ENCODE assay signal across 8 mouse cellular contexts in genomic region chr17:55892406-55892955, GRCm38 (mm10). TPM values are rescaled to one million over a fixed set of nuclear protein-coding genes. Genes with fewer than 3 reads are reported as not detected.
DNase-seq lines count a peak whose midpoint lies in the region; ATAC-seq and TF ChIP-seq lines count a peak whose summit lies in the region.
"Not testable (repeated sequence)": the region's sequence is repeated elsewhere in the genome, so short reads cannot be mapped to it uniquely, and the experiment has no call there.

No protein-coding gene starts in this region.

- not testable (repeated sequence) for TF ChIP-seq CTCF in cortical plate, adult 2 months (IDR thresholded peaks at IDR 0.05; ENCODE audit: extremely low read depth, insufficient read depth, low read length); layer of hippocampus, adult 2 months (conservative IDR thresholded peaks at IDR 0.05); lung, embryonic 14.5 days (IDR thresholded peaks at IDR 0.05; ENCODE audit: low read depth); thymus, adult 2 months (IDR thresholded peaks at IDR 0.05; ENCODE audit: borderline replicate concordance, control insufficient read depth, extremely low read depth, insufficient read depth, low read length, poor library complexity)

- H3K27ac ChIP-seq in ES-E14 (ENCODE audit: insufficient read depth, low read depth, low read length, poor library complexity, severe bottlenecking); neural tube, embryonic 12.5 days: not testable (repeated sequence)
- peak overlapping the region; percentile 92 for H3K27ac ChIP-seq in cortical plate, adult 2 months (ENCODE audit: insufficient read depth, low read length)
- peak overlapping the region; percentile 76 for H3K27ac ChIP-seq in hindbrain, embryonic 15.5 days (replicated peaks)
- H3K27ac ChIP-seq in layer of hippocampus, adult 2 months: peak overlapping the region; percentile 89
- peak overlapping the region; percentile 12; the same call in 1 of the 2 replicates for H3K27ac ChIP-seq in lung, embryonic 14.5 days (ENCODE audit: low read depth)
- peak overlapping the region; percentile 91 for H3K27ac ChIP-seq in thymus, adult 2 months (ENCODE audit: control insufficient read depth, insufficient read depth, low read length)

- H3K4me1 ChIP-seq in ES-E14 (ENCODE audit: control insufficient read depth in 2 of 2, insufficient read depth in 2 of 2, low read length in 2 of 2, poor library complexity in 1 of 2); cortical plate, adult 2 months (ENCODE audit: control insufficient read depth, insufficient read depth, low read length); lung, embryonic 14.5 days (ENCODE audit: insufficient read depth); neural tube, embryonic 12.5 days; thymus, adult 2 months (replicated peaks; ENCODE audit: control insufficient read depth, insufficient read depth, low read length): not testable (repeated sequence)
- peaks cover 10% of the 10 kb centered on the region for H3K4me1 ChIP-seq in hindbrain, embryonic 15.5 days (replicated peaks)

- TF ChIP-seq POLR2A in cortical plate, adult 2 months (IDR thresholded peaks at IDR 0.05; ENCODE audit: extremely low read depth, insufficient read depth, low read length); thymus, adult 2 months (IDR thresholded peaks at IDR 0.05; ENCODE audit: control insufficient read depth, extremely low read depth, insufficient read depth, low read length, poor library complexity): not testable (repeated sequence)

- peak overlapping the region; percentile 73 to 88 for H3K4me3 ChIP-seq in ES-E14 (ENCODE audit: insufficient read depth in 1 of 2, low read depth in 1 of 2, low read length in 2 of 2, poor library complexity in 1 of 2, severe bottlenecking in 1 of 2)
- peak overlapping the region; percentile 89 for H3K4me3 ChIP-seq in cortical plate, adult 2 months (ENCODE audit: insufficient read depth, low read length)
- H3K4me3 ChIP-seq in hindbrain, embryonic 15.5 days: peak overlapping the region; percentile 51
- peak overlapping the region; percentile 55 for H3K4me3 ChIP-seq in layer of hippocampus, adult 2 months
- H3K4me3 ChIP-seq in lung, embryonic 14.5 days (ENCODE audit: low read depth, low read length): peak overlapping the region; percentile 46
- peak overlapping the region; percentile 47 for H3K4me3 ChIP-seq in neural tube, embryonic 12.5 days
- peak overlapping the region; percentile 80 for H3K4me3 ChIP-seq in thymus, adult 2 months (ENCODE audit: control insufficient read depth, insufficient read depth, low read length)

- not testable (repeated sequence) for H3K9me3 ChIP-seq in ES-E14 (ENCODE audit: control insufficient read depth, insufficient read depth, low read depth, low read length); hindbrain, embryonic 15.5 days; lung, embryonic 14.5 days (ENCODE audit: low read depth, low read length); neural tube, embryonic 12.5 days

- ATAC-seq in hindbrain, embryonic 15.5 days (ENCODE audit: low FRiP score, low read depth); lung, embryonic 14.5 days (ENCODE audit: insufficient read depth); neural tube, embryonic 12.5 days (ENCODE audit: low FRiP score, low read depth): not testable (repeated sequence)

- not testable (repeated sequence) for H3K27me3 ChIP-seq in hindbrain, embryonic 15.5 days; lung, embryonic 14.5 days (ENCODE audit: insufficient read depth, low read length); neural tube, embryonic 12.5 days (replicated peaks); thymus, adult 2 months (ENCODE audit: control insufficient read depth, insufficient read depth, low read length)

- 11% methylated on average over 6 of the region's 8 CpGs for WGBS in hindbrain, embryonic 15.5 days
- 8% methylated on average over 6 of the region's 8 CpGs for WGBS in lung, embryonic 14.5 days
- WGBS in neural tube, embryonic 12.5 days: 19% methylated on average over 6 of the region's 8 CpGs
- WGBS in thymus, adult 2 months: 8% methylated on average over 6 of the region's 8 CpGs

- peak overlapping the region; percentile 63 for H3K4me2 ChIP-seq in hindbrain, embryonic 15.5 days
- peak overlapping the region; percentile 62 for H3K4me2 ChIP-seq in lung, embryonic 14.5 days
- H3K4me2 ChIP-seq in neural tube, embryonic 12.5 days (replicated peaks): peak overlapping the region; percentile 57

- in situ Hi-C loops in ES-E14 (cut with MboI; ENCODE audit: low sequenced_read_pairs in 2 of 2, unreplicated experiment in 2 of 2): not testable (repeated sequence)

- DNase-seq in ES-E14 (ENCODE audit: low read depth, low spot score); layer of hippocampus, adult 2 months (ENCODE audit: low spot score in 2 of 2): not testable (repeated sequence)
- peak; percentile 22 to 35 for DNase-seq in frontal cortex, adult 2 months (ENCODE audit: extremely low spot score in 1 of 2, low spot score in 1 of 2)
- DNase-seq in lung, embryonic 14.5 days: peak; percentile 3
- peak; percentile 11 for DNase-seq in thymus, adult 2 months

- not testable (repeated sequence) for H3K36me3 ChIP-seq in ES-E14 (ENCODE audit: control insufficient read depth, insufficient read depth, low read length, poor library complexity, severe bottlenecking); hindbrain, embryonic 15.5 days; lung, embryonic 14.5 days (ENCODE audit: insufficient read depth); neural tube, embryonic 12.5 days; thymus, adult 2 months (ENCODE audit: control insufficient read depth, insufficient read depth, low read length)

- peak overlapping the region; percentile 70 for H3K9ac ChIP-seq in ES-E14 (ENCODE audit: insufficient read depth, low read depth, low read length, poor library complexity, severe bottlenecking)
- peak overlapping the region; percentile 41 for H3K9ac ChIP-seq in hindbrain, embryonic 15.5 days
- peak overlapping the region; percentile 50 for H3K9ac ChIP-seq in lung, embryonic 14.5 days
- H3K9ac ChIP-seq in neural tube, embryonic 12.5 days: not testable (repeated sequence)

RNA-seq across cellular contexts. Expression of gene Zfp959, which starts 0.6 kb away (rescaled TPM):
- 6.6 and 6.9 TPM in 2 replicates for total RNA-seq in ES-E14 (2012; rRNA removed)
- 5.6 and 6.0 TPM in 2 replicates for polyA plus RNA-seq in cortical plate, adult 2 months (2012; rRNA removed)
- polyA plus RNA-seq in frontal cortex, adult 2 months (2012; rRNA removed): 5.7 and 7.0 TPM in 2 replicates
- 14.4 and 15.4 TPM in 2 replicates for polyA plus RNA-seq in hindbrain, embryonic 15.5 days (2015; fragmentation: Nextera tagmentation; extraction: Ambion mirVana)
- 1 to 10 TPM; 6.2 to 6.9 TPM for total RNA-seq in layer of hippocampus, adult 2 months (2021)
- 13.3 and 16.4 TPM in 2 replicates for polyA plus RNA-seq in lung, embryonic 14.5 days (2014; fragmentation: Nextera tagmentation; extraction: Ambion mirVana)
- polyA plus RNA-seq in neural tube, embryonic 12.5 days (2016; fragmentation: Nextera tagmentation; extraction: Ambion mirVana): 12.8 and 17.0 TPM in 2 replicates
- 1.6 and 1.9 TPM in 2 replicates for polyA plus RNA-seq in thymus, adult 2 months (2012; rRNA removed)

RNA-seq across cellular contexts. Expression of gene Zfp119a, which starts 13.8 kb away (rescaled TPM):
- total RNA-seq in ES-E14 (2012; rRNA removed): 4.2 and 5.4 TPM in 2 replicates
- 3.0 and 3.8 TPM in 2 replicates for polyA plus RNA-seq in cortical plate, adult 2 months (2012; rRNA removed)
- polyA plus RNA-seq in frontal cortex, adult 2 months (2012; rRNA removed): 2.9 and 3.5 TPM in 2 replicates
- polyA plus RNA-seq in hindbrain, embryonic 15.5 days (2015; fragmentation: Nextera tagmentation; extraction: Ambion mirVana): 11.2 and 11.7 TPM in 2 replicates
- 1 to 10 TPM; 5.0 to 7.4 TPM for total RNA-seq in layer of hippocampus, adult 2 months (2021)
- polyA plus RNA-seq in lung, embryonic 14.5 days (2014; fragmentation: Nextera tagmentation; extraction: Ambion mirVana): 9.9 and 11.5 TPM in 2 replicates
- 9.8 and 10.0 TPM in 2 replicates for polyA plus RNA-seq in neural tube, embryonic 12.5 days (2016; fragmentation: Nextera tagmentation; extraction: Ambion mirVana)
- polyA plus RNA-seq in thymus, adult 2 months (2012; rRNA removed): 0.27 and 0.36 TPM in 2 replicates

RNA-seq across cellular contexts. Expression of gene Zfp119b, which starts 56.8 kb away (rescaled TPM):
- total RNA-seq in ES-E14 (2012; rRNA removed): 3.9 and 4.6 TPM in 2 replicates
- polyA plus RNA-seq in cortical plate, adult 2 months (2012; rRNA removed): 2.5 and 3.2 TPM in 2 replicates
- 2.0 and 2.4 TPM in 2 replicates for polyA plus RNA-seq in frontal cortex, adult 2 months (2012; rRNA removed)
- polyA plus RNA-seq in hindbrain, embryonic 15.5 days (2015; fragmentation: Nextera tagmentation; extraction: Ambion mirVana): 7.5 and 8.3 TPM in 2 replicates
- total RNA-seq in layer of hippocampus, adult 2 months (2021): 1 to 10 TPM; 3.5 to 4.0 TPM
- polyA plus RNA-seq in lung, embryonic 14.5 days (2014; fragmentation: Nextera tagmentation; extraction: Ambion mirVana): 5.1 and 5.4 TPM in 2 replicates
- polyA plus RNA-seq in neural tube, embryonic 12.5 days (2016; fragmentation: Nextera tagmentation; extraction: Ambion mirVana): 6.0 and 6.1 TPM in 2 replicates
- polyA plus RNA-seq in thymus, adult 2 months (2012; rRNA removed): 0.17 and 0.23 TPM in 2 replicates

RNA-seq across cellular contexts. Expression of gene Ebi3, which starts 60.0 kb away (rescaled TPM):
- total RNA-seq in ES-E14 (2012; rRNA removed): 0.49 and 0.74 TPM in 2 replicates
- 2.1 and 2.3 TPM in 2 replicates for polyA plus RNA-seq in cortical plate, adult 2 months (2012; rRNA removed)
- polyA plus RNA-seq in frontal cortex, adult 2 months (2012; rRNA removed): 1.9 and 2.0 TPM in 2 replicates
- polyA plus RNA-seq in hindbrain, embryonic 15.5 days (2015; fragmentation: Nextera tagmentation; extraction: Ambion mirVana): 5.9 and 6.4 TPM in 2 replicates
- total RNA-seq in layer of hippocampus, adult 2 months (2021): 1 to 10 TPM; 1.0 to 1.6 TPM
- polyA plus RNA-seq in lung, embryonic 14.5 days (2014; fragmentation: Nextera tagmentation; extraction: Ambion mirVana): 0.84 and 1.7 TPM in 2 replicates
- 2.3 and 2.8 TPM in 2 replicates for polyA plus RNA-seq in neural tube, embryonic 12.5 days (2016; fragmentation: Nextera tagmentation; extraction: Ambion mirVana)
- 24.5 and 25.9 TPM in 2 replicates for polyA plus RNA-seq in thymus, adult 2 months (2012; rRNA removed)
